Mouse (Mus musculus) liver, adult 2 months (tissue): ENCODE data around the gene Psmc3ip.

Experiments used
- CTCF ChIP-seq: fragments of 200-500 bp; IDR thresholded peaks from 2 replicates; pipeline ENCODE4 v1.5.1; 2011; ENCODE audit warnings: low read depth, low read length, control low read depth
- POLR2A ChIP-seq: fragments of 200-500 bp; IDR thresholded peaks from 2 replicates; pipeline ENCODE4 v1.6.1; 2011; ENCODE audit warnings: low read length, control low read depth; ENCODE audit not compliant: insufficient read depth; ENCODE audit errors: extremely low read depth

GRCm38 (mm10) chr11:101089931-101090330 lies 5.3 kb downstream of the Psmc3ip start:
- no peak for TF ChIP-seq CTCF
- no peak for TF ChIP-seq POLR2A
